Mouse (Mus musculus) embryonic stem cell, embryonic (primary cell): ENCODE results near the gene Rasgrp2.

ENCODE experiments used
- CTCF ChIA-PET, 4 experiments: fragments of 300-600 bp in 2 of 4; fragments of 350-600 bp in 2 of 4; sonication (Branson Sonifier 250); formaldehyde crosslinking; loops; one replicate each; lab custom pipeline; 2022; ENCODE audit warnings: inconsistent platforms in 2 of 4; lab: Charles Lee
- POLR2A ChIA-PET, 4 experiments: fragments of 300-600 bp in 2 of 4; fragments of 350-600 bp in 2 of 4; sonication (Branson Sonifier 250); formaldehyde crosslinking; loops; one replicate each; lab custom pipeline; 2022; ENCODE audit warnings: antibody characterized with exemption in 4 of 4, inconsistent platforms in 1 of 4; lab: Charles Lee

Gene Rasgrp2

GRCm38 (mm10) chr19:6423241-6423640 lies 24.1 kb downstream of the Rasgrp2 start:
- CTCF ChIA-PET = interaction anchor here in 1 of 4 experiments (1.3 kb wide), 1 partner anchor 29 kb away, joined by 3 read pairs; no protein-coding TSS in a partner anchor
- POLR2A ChIA-PET = interaction anchor here in 2 of 4 experiments (0.9 to 1.6 kb wide), 5 partner anchors 10 to 39 kb away, joined by 3 to 5 read pairs (median 3); partner anchors contain the start of gene Pygm (in 1 of the 2)

GRCm38 (mm10) chr19:6424137-6424881 lies 25.2 kb downstream of the Rasgrp2 start:
- CTCF ChIA-PET = interaction anchor here in 1 of 4 experiments (1.3 to 1.4 kb wide), 2 partner anchors 19 to 28 kb away, joined by 3 to 4 read pairs; no protein-coding TSS in a partner anchor
- POLR2A ChIA-PET = interaction anchor here in 2 of 4 experiments (0.9 to 1.6 kb wide), 3 partner anchors 12 to 61 kb away, joined by 3 to 5 read pairs (median 3); partner anchors contain the start of genes Pygm (in 1 of the 2) and Sf1 (in 1 of the 2)

DNA sequence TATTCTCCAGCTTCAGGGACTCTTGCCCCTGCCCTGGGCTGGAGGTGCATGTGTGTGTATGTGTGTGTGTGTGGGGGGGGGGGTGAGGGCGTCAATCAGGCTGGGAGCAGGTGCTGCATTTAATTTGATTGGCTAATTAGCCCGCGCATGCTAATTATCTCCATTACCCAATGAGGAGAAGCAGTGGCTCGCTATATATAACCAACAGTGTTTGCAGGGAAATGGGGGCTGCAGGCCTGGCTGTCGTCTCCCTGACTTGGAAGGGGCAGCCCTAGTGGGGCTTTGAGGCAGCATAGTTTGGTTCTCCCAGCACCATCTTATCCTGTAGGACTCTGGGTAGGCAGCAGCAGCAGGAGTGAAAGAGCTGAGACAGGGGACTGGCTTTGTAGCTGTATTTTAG lies 26.5 kb downstream of the Rasgrp2 start:
- ChIA-PET CTCF (interaction anchor here in 1 of 4 experiments (1.0 to 2.0 kb wide), 3 partner anchors 10 to 27 kb away, joined by 3 to 9 read pairs (median 4); no protein-coding TSS in a partner anchor), POLR2A (interaction anchor here in 3 of 4 experiments (0.6 to 1.7 kb wide), 6 partner anchors 10 to 147 kb away, joined by 3 to 8 read pairs (median 4); partner anchors contain the start of gene Sf1 (in 1 of the 3))

DNA sequence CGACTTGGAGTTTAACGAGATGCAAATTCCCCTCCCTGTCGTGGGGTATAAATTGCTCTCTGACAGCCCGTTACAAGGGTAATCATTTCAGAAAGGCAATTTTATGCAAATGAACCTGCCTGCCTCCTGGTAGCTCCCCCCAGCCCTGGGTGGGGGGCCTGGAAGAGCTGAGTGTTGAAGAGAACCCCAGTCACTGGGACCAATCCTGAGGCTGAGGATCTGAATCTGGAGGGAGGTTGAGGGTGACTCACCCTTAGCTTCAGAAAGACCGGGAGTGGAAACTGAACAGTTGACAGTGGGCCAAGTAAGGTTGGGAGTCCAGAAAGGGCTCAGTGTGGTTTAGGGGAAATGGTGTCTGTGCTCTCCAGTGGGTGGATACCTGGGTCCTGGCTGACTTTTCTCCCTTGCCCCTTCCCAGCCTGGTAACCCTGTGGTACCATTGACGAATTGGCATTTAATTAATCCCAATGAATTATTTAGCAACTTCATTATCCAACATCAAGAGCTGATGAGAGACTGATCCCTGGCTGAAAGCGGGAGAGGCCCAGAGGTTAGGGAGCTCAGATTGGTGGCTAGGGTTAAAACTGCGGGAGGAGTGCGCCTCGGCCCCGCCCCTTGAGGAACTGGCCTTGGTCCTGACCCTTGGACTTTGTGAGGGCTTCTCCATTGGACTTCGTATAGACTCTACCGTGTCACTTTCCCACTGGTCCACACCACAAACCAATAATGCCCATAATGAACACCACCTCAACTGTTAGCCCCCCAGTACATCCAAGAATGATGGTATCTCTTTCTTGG lies 27.8 kb downstream of the Rasgrp2 start:
- POLR2A ChIA-PET = interaction anchor here in 2 of 4 experiments (0.6 to 2.7 kb wide), 16 partner anchors 9 to 186 kb away, joined by 3 to 11 read pairs (median 4); no protein-coding TSS in a partner anchor
- CTCF ChIA-PET = interaction anchor here (0.6 to 2.0 kb wide), 12 partner anchors 8 to 32 kb away, joined by 3 to 9 read pairs (median 4); partner anchors contain the start of gene Nrxn2 (in 1 of the 4)

DNA sequence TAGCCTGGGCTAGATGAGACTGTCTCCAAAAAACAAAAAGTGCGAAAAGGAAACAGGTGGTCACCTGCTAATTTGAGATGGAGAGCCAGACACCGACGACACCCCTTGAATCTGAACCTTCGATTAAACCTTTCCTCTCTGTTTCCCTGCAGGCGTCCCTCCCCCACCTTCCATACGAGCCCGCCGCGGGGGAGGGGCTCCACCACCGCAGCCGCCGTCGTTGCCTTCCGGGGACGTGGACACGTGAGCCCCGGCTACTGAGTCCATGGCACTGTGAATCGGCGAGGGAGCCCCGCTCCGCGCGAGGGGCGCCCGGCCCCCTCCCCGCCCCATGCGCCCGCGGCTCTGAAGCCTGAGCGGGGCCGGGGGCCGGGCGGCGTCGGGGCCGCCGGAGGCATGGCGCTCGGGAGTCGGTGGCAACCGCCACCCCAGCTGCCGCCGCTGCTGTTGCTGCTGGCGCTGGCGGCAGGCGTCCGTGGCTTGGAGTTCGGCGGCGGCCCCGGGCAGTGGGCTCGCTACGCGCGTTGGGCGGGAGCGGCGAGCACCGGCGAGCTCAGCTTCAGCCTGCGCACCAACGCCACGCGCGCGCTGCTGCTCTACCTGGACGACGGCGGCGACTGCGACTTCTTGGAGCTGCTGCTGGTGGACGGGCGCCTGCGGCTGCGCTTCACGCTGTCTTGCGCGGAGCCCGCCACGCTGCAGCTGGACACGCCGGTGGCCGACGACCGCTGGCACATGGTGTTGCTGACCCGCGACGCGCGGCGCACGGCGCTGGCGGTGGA lies 28.7 kb downstream of the Rasgrp2 start:
- ChIA-PET POLR2A (interaction anchor here in 3 of 4 experiments (0.8 to 2.7 kb wide), 18 partner anchors 10 to 102 kb away, joined by 3 to 11 read pairs (median 4); no protein-coding TSS in a partner anchor), CTCF (interaction anchor here (0.6 to 2.1 kb wide), 16 partner anchors 8 to 610 kb away, joined by 3 to 23 read pairs (median 4); partner anchors contain the start of gene Dnajc4 (in 1 of the 4))

DNA sequence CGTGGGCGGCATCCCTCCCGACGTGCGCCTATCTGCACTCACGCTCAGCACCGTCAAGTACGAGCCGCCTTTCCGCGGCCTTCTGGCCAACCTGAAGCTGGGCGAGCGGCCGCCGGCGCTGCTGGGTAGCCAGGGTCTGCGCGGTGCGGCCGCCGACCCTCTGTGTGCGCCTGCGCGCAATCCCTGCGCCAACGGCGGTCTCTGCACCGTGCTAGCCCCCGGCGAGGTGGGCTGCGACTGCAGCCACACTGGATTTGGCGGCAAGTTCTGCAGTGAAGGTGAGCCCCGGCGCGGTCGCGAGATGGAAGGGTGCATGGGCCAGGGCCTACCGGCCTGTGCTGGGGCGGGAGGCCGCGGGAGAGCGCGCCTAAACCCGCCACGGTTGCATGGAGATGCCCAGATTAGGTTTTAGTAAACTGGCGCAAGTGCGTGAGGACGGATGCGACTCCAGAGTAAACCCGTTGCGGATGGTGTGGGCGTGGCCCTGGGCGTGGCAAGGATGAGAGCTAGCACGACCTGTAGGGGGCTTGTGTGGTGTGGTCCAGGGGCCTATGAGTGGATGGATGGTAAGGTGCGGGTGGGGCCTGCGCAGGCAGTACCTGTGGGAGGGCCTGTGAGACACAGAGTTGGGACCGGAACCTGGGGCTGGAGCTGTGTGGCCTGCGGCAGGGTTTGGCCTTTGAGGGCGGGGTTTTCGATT lies 29.5 kb downstream of the Rasgrp2 start:
- ChIA-PET CTCF (interaction anchor here in 3 of 4 experiments (0.8 to 2.1 kb wide), 14 partner anchors 10 to 551 kb away, joined by 3 to 23 read pairs (median 4); no protein-coding TSS in a partner anchor), POLR2A (interaction anchor here in 3 of 4 experiments (0.5 to 2.7 kb wide), 16 partner anchors 8 to 621 kb away, joined by 3 to 11 read pairs (median 3); partner anchors contain the start of genes Sf1 (in 2 of the 3) and Arl2 (in 1 of the 3))

- CTCF ChIA-PET = interaction anchor here in 1 of 4 experiments (0.6 to 1.9 kb wide), 5 partner anchors 9 to 111 kb away, joined by 3 to 9 read pairs (median 5); no protein-coding TSS in a partner anchor
- POLR2A ChIA-PET = interaction anchor here in 3 of 4 experiments (0.9 to 2.3 kb wide), 3 partner anchors 9 to 31 kb away, joined by 3 to 9 read pairs (median 3); no protein-coding TSS in a partner anchor
These were observed 43.9 kb downstream of the Rasgrp2 start for GRCm38 (mm10) chr19:6443016-6443415.

DNA sequence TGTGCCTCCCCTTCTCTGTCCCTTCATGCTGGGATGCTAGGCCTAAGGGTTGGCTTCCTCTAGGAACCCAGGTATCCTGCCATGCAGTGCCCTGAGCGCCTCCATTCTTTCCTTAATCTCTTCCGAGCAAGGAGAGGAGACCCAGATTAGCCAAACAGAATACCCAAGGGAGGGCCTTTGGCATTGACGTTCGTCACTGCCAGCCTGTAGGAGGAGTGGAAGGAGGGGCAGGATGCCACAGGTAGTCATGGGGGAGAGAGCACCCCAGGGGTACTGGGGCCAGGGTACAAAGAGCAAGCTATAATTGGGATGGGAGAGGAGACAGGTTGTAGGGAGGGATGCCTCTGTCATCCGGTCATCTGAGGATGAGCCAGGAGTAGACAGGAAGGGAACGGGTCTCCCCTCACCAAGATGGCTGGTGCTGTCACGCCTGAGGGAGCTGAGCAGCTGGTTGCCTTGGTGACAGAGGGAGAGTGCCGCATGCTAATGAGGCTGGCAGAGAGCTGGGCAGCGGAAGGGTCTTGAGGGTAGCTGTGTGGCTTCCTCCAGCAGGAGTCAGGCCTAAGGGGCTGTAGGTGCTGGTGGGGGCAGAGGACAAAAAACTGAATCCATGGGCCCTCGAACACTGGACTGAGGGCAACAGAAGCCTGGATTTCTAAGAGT lies 46.8 kb downstream of the Rasgrp2 start:
- CTCF ChIA-PET = interaction anchor here in 2 of 4 experiments (0.5 to 0.7 kb wide), 2 partner anchors 12 to 225 kb away, joined by 4 read pairs; no protein-coding TSS in a partner anchor
- POLR2A ChIA-PET = interaction anchor here in 1 of 4 experiments (1.5 kb wide), 1 partner anchor 373 kb away, joined by 3 read pairs; no protein-coding TSS in a partner anchor

GRCm38 (mm10) chr19:6446736-6447437 lies 47.7 kb downstream of the Rasgrp2 start:
- ChIA-PET POLR2A (interaction anchor here in 1 of 4 experiments (0.9 kb wide), 1 partner anchor 83 kb away, joined by 3 read pairs; no protein-coding TSS in a partner anchor), CTCF (interaction anchor here in 1 of 4 experiments (0.7 kb wide), 1 partner anchor 13 kb away, joined by 4 read pairs; no protein-coding TSS in a partner anchor)

DNA sequence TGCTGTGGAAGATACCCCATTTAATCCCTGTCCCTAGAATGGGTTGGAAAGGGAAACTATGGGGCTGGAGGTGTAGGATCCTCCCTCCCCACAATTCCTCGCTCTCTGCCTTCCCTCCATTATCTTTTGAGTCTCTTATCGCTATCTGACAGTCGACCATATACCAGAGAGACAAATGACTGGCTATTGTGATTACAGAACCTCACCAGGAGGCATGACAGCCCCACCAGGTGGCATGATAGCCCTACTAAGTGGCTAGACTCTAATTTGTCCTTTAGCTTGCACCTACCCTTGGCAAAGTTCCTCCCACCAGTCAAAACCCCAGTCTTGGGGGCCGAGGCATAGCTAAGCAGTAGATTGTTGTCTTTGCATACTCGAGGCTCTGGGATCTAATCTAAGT lies 49.6 kb downstream of the Rasgrp2 start:
- ChIA-PET CTCF (no interaction called here), POLR2A (interaction anchor here in 1 of 4 experiments (1.3 kb wide), 1 partner anchor 85 kb away, joined by 3 read pairs; the partner anchor contains the start of gene Sf1)

DNA sequence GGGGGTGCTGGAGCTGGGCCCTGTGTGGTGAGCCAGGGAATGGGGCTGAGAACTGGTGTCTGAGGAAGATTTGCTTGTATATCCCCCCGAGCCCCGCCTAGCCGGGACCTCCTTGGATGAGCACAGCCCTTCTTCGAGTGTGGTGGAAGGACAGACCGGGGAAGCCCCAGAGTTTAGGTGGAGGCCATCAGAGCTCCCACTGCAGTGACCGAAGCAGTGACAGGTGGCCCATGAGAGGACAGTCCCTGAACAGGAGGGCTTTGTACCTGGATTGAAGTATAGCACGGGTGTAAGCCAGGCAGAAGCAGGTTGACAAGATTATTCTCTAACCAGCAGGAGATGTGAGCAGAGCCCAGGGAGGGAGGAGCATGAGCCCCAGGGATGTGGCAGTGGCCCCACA lies 50.7 kb downstream of the Rasgrp2 start:
- CTCF ChIA-PET = no interaction called here
- POLR2A ChIA-PET = interaction anchor here in 1 of 4 experiments (1.3 kb wide), 1 partner anchor 86 kb away, joined by 3 read pairs; the partner anchor contains the start of gene Sf1

GRCm38 (mm10) chr19:6452030-6452494 lies 52.9 kb downstream of the Rasgrp2 start:
- ChIA-PET CTCF (interaction anchor here (0.6 to 2.4 kb wide), 107 partner anchors 8 to 710 kb away, joined by 3 to 23 read pairs (median 4); partner anchors contain the start of genes Pygm (in 2 of the 4), Arl2 (in 1 of the 4), Men1 (in 1 of the 4) and Nudt22 (in 1 of the 4)), POLR2A (interaction anchor here (0.5 to 3.3 kb wide), 55 partner anchors 9 to 588 kb away, joined by 3 to 21 read pairs (median 4); partner anchors contain the start of genes Sf1 (in 3 of the 4), Map4k2 (in 1 of the 4), Men1 (in 1 of the 4) and Nrxn2 (in 1 of the 4))

- POLR2A ChIA-PET = interaction anchor here (0.6 to 3.3 kb wide), 53 partner anchors 8 to 543 kb away, joined by 3 to 21 read pairs (median 4); partner anchors contain the start of genes Sf1 (in 3 of the 4), Map4k2 (in 1 of the 4), Men1 (in 1 of the 4) and Nrxn2 (in 1 of the 4)
- CTCF ChIA-PET = interaction anchor here (0.5 to 2.4 kb wide), 87 partner anchors 8 to 709 kb away, joined by 3 to 23 read pairs (median 4); partner anchors contain the start of genes Arl2 (in 1 of the 4), Men1 (in 1 of the 4), Nudt22 (in 1 of the 4) and Pygm (in 1 of the 4)
These were observed 53.7 kb downstream of the Rasgrp2 start for GRCm38 (mm10) chr19:6452672-6453310.

DNA sequence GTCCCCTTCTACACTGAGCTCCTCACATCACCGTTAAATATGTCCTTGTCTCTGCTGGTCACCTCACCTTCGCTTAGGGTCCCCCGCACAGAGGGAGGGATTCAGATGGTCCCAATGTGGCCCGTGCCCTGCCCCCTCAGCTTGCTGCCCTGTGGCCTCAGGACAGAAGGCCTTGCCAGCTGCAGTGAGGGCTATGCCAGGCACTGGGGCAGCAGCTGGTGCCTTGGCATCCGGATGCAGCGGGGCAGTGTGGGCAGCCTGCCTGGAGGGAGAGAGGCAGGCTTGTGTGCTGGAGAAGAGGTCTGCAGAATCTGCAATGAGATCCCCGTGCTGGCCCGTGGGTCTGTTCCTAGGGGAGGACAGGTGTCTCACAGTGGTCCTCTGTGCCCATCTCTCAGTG lies 54.2 kb downstream of the Rasgrp2 start:
- POLR2A ChIA-PET = interaction anchor here in 3 of 4 experiments (0.9 to 3.3 kb wide), 14 partner anchors 9 to 435 kb away, joined by 3 to 14 read pairs (median 4); no protein-coding TSS in a partner anchor
- CTCF ChIA-PET = interaction anchor here in 3 of 4 experiments (0.5 to 2.4 kb wide), 15 partner anchors 11 to 650 kb away, joined by 3 to 23 read pairs (median 5); no protein-coding TSS in a partner anchor
